Mouse (Mus musculus): ENCODE measurements at regions not wholly inside any gene's neighbourhood (a gene's known extent, or its start where the extent isn't known, plus 50 kb on each side); places are given as distances from the start of the nearest gene placed in this dataset.
A peak's percentile ranks its signal among the peaks of the same experiment; 100 is the strongest.

- DNase-seq (ENCODE audit: low read depth, low spot score), result no peak
These were observed 56.4 kb downstream of the Rassf10 start for GRCm38 (mm10) chr7:113010150-113010549.

- DNase-seq (ENCODE audit: low read depth, low spot score), result peak; percentile 85
These were observed 63.5 kb downstream of the Rassf10 start for GRCm38 (mm10) chr7:113017092-113017755.

- DNase-seq (ENCODE audit: low read depth, low spot score), result no peak
These were observed 67.7 kb downstream of the Rassf10 start for GRCm38 (mm10) chr7:113021412-113021811.

- DNase-seq (ENCODE audit: low read depth, low spot score), result no peak
These were observed 68.8 kb downstream of the Rassf10 start for GRCm38 (mm10) chr7:113022516-113022915.

GRCm38 (mm10) chr7:113025758-113026157, 72.0 kb downstream of the Rassf10 start:
- no peak for DNase-seq (ENCODE audit: low read depth, low spot score)

- no peak for DNase-seq (ENCODE audit: low read depth, low spot score)
These were observed 72.7 kb downstream of the Rassf10 start for GRCm38 (mm10) chr7:113026290-113027075.

GRCm38 (mm10) chr7:113027125-113027801, 73.5 kb downstream of the Rassf10 start:
- no peak for DNase-seq (ENCODE audit: low read depth, low spot score)

GRCm38 (mm10) chr7:113030053-113030752, 76.4 kb downstream of the Rassf10 start:
- DNase-seq (ENCODE audit: low read depth, low spot score), result no peak

- peak; percentile 81 for DNase-seq (ENCODE audit: low read depth, low spot score)
These were observed 82.0 kb downstream of the Rassf10 start for GRCm38 (mm10) chr7:113035751-113036150.

GRCm38 (mm10) chr7:113037825-113038613, 84.3 kb downstream of the Rassf10 start:
- DNase-seq (ENCODE audit: low read depth, low spot score), result peak; percentile 56

- peak; percentile 94 for DNase-seq (ENCODE audit: low read depth, low spot score)
These were observed 85.3 kb downstream of the Rassf10 start for GRCm38 (mm10) chr7:113038906-113039671.

- DNase-seq (ENCODE audit: low read depth, low spot score), result peak; percentile 73
These were observed 91.9 kb downstream of the Rassf10 start for GRCm38 (mm10) chr7:113045613-113046159.

- DNase-seq (ENCODE audit: low read depth, low spot score), result no peak
These were observed 92.6 kb downstream of the Rassf10 start for GRCm38 (mm10) chr7:113046406-113046805.

GRCm38 (mm10) chr7:113047583-113047982, 93.8 kb downstream of the Rassf10 start:
- no peak for DNase-seq (ENCODE audit: low read depth, low spot score)

- DNase-seq (ENCODE audit: low read depth, low spot score), result peak; percentile 90
These were observed 94.5 kb downstream of the Rassf10 start for GRCm38 (mm10) chr7:113048097-113048795.

- DNase-seq (ENCODE audit: low read depth, low spot score), result no peak
These were observed 95.7 kb downstream of the Rassf10 start for GRCm38 (mm10) chr7:113049440-113049839.

- no peak for DNase-seq (ENCODE audit: low read depth, low spot score)
These were observed 99.2 kb downstream of the Rassf10 start for GRCm38 (mm10) chr7:113052952-113053351.

GRCm38 (mm10) chr7:113056421-113056820, 102.7 kb downstream of the Rassf10 start:
- DNase-seq (ENCODE audit: low read depth, low spot score), result no peak
